Mouse (Mus musculus): ENCODE measurements around the gene Ogn.

The Ogn gene

DNA sequence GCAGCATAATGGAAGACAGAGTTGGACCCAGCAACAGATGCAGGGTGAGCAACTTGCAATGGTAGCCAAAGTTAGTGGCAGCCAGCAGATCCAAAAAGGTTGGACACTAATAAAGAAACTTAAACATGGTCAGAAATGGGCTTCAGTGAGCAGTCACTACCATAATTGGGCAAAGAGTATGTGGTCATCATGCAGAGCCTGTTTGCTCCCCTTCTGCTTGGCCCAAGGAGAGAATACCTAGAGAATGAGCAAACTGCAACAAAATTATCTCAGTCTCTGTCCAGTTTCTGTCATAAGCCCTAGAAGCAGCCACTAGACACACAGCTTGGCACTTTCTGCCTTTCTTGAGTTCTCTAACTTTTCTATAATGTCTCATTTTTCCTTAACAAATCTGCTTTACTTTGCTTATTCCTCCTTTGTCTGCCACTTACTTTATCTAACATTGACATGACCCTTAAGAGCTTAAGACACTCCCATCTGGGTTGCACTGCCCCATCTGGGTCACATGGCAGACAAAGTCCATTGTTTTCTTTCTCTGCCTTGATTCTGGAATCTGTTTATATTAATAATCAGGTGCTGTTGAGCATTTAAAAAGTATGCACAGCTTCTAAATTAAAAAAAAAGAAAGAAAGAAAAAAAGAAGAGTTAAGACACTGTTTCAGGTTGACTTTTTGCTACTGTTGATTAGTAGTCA lies 36.0 kb downstream of the Ogn start:
- ATAC-seq (ENCODE audit: insufficient number of reproducible peaks, low FRiP score, low TSS enrichment) = no peak

DNA sequence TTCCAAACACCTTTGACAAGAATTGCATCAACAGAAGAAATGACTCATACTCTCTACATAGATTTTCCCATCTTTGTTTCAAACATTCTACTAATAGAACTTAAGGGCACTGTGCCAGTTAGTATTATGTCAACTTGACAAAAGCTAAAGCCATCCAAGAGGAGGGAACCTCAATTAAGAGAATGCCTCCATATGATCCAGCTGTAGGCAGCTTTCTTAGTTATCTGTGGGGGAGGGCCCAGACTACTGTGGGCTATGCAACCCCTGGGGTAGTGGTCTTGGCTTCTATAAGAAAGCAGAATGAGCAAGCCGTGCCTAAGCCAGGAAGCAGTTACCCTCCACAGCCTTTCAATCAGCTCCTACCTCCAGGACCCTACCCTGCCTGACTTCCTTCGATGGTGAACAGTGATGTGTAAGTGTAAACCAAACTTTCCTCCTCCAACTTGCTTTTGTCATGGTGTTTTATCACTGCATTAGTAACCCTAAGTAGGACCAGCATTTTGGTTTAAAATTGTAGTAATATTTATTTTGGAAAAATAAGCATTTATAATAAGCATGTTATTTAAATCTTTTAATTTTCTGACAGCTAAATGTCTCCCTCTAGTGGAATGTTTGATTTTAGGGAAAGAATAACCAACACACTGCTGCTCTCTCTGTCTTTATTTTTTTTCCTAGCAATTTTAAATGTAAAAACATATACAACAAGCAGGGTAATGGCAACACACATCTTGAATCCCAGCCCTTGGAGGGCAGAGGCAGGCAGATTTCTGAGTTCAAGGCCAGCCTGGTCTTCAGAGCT lies 37.1 kb downstream of the Ogn start:
- ATAC-seq (ENCODE audit: insufficient number of reproducible peaks, low FRiP score, low TSS enrichment) = no peak

DNA sequence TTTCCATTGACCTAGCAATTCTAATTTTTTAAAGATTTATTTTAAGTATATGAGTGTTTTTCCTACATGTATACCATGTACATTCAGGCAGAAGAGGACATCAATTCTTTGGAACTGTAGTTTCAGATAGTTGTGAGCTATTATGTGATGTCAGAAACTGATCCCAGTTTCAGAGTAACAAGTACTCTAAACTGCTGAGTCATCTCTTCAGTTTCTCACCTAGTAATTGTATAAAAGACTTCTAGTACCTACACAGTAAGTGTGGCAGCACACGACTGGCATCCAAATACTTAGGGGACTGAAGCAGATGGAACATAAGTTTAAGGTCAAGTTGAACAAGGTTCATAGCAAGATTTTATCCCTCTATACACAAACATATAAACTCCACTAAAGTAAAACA lies 38.2 kb downstream of the Ogn start:
- no peak for ATAC-seq (ENCODE audit: insufficient number of reproducible peaks, low FRiP score, low TSS enrichment)

DNA sequence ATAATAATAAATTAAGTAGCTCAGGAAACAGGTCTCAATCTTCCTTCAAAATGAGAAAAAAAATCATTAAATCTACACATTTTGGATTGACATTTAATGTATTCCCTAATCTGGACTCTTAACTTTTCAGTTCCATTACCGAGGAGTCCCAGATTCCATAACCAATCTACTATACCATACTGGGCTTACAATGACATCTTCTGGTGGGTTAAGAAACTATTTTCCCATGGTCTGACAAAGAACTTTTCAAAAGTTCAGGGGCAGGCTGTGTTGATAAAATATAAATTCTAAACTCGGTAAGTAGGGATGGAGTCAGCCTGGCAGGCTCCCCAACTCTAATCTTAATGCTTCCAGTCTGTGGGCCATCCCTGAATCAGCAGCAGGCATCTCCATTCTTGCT lies 43.3 kb downstream of the Ogn start:
- no peak for ATAC-seq (ENCODE audit: insufficient number of reproducible peaks, low FRiP score, low TSS enrichment)

DNA sequence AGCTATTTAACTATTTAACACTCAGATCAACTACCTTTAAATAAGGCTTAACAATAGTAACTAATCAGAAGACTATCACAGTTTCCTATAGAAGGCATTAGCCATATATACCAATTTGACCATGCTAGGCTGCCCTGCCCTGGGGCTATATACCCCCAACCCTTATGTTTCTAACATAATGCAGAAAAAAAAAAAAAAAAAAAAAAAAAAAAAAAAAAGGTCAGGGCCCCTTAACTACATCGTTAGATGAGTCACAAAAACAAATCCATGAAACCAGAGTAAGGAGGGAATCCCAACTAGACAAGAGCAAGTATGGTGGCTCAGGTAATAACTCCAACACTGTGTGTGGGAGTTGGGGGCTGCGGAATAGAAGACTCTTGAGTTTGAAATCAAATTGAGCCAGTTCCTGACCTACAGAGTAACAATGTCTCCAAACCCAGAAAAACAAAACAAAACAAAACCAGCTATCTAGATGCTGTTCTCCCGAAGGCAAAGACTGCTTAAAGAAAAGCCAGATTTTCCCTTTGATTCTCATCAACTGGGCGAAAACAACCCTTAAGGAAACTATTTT lies 44.0 kb downstream of the Ogn start:
- ATAC-seq (ENCODE audit: insufficient number of reproducible peaks, low FRiP score, low TSS enrichment) = no peak

DNA sequence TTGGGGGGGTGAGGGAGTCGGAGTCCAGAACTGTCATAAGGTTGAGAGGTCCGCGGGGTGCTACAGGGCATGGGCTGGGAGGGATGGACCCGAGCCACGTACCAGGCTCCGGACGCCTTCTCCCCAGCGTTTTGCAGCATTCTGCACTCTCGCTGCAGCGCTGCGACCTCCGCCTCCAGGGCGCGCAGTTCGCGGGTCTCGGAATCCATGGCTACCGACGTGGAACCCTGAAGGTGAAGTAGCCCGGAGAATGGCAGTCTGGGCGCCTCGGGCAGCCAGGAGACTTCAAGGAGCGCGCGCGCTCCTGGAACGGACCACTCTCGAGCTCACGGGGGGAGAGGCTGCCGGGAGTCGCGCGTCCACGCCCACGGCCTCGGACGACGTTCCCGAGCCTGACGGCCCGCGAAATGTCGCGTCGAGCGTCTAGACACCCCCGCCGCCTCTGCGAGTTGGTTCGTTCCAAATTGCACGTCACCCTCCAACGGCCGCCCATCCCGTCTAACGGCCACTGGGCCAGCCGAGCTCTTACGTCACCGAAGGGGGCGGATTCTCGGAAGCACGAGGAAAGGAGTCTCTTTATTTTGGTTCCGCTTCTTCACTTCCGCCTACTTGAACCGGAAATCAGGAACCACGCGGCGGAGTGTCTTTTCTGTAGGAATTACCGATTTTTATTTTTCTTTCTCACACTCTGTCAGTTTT lies 44.8 kb downstream of the Ogn start, which contains the start of the genes Cenpp and Nol8:
TSS of gene Cenpp (minus strand) at position 305 of the 699 bp plus-strand sequence.
TSS of gene Nol8 (plus strand) at position 598 of the 699 bp plus-strand sequence.
- ATAC-seq (ENCODE audit: insufficient number of reproducible peaks, low FRiP score, low TSS enrichment) = peak; percentile 97

DNA sequence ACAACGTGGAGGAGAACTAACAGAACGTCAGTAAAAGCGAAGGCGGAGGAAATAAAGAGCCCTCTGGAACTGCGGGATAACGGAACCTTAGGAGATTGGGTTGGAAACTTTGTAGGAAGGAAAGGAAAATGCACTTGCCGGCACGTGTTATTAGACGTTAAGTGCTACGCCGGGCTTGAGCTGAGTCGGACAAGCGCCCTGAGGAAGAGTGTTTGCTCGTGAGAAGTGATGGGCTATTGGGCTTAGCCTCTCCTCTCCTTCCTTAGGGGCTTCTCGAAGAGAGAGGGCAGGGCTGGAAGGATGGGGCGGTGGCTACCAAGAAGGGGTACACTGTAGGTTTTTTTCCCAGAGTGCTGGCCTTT lies 45.3 kb downstream of the Ogn start:
- peak; percentile 64 for ATAC-seq (ENCODE audit: insufficient number of reproducible peaks, low FRiP score, low TSS enrichment)
